Mouse (Mus musculus) CD4-positive helper T cell, adult 2 months (primary cell): ENCODE results near the gene Enox1.

Experiments used
- DNase-seq: peaks from one replicate; pipeline ENCODE4 v3.0.0-alpha.2; 2012; ENCODE audit warnings: low read depth, missing footprints, low spot score

Gene Enox1

DNA sequence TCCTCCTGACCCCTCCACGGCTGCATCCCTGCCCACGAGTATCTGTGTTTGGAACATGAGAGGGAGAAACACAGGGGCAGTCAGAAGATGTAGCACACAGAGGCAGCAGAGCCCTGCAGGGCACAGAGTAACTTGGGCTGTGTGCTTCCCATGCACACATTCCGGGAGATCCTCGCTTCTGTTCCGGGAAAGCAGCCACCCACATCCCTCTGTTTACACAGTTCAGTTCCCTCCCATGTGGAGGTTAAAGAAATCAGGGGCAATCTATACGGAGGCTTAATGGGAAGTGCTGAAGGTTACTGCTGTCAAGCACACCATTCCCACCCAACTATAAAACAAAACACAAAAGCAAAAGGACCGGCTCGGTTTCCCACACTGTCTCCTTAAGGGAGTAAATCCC, 516.6 kb downstream of the Enox1 start:
- no peak for DNase-seq

DNA sequence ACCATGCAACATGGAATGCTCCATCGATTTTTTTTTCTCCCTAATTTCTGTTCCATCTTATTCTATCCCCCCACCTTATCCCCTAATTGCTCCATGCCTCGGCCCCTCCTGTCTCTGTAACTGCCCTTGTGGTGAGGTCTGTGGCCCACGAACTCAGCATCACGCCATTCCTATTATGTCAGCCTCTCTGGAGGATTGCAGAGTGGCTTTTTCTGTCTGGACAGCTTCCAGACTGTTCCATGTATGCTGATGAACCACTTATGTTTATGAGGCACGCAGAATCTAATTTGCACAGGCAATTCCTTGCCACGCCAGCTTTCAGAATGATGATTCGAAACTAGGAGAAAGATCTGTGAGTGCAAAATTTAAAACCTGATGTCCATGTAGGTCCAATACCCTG, 521.4 kb downstream of the Enox1 start:
- DNase-seq, result no peak

DNA sequence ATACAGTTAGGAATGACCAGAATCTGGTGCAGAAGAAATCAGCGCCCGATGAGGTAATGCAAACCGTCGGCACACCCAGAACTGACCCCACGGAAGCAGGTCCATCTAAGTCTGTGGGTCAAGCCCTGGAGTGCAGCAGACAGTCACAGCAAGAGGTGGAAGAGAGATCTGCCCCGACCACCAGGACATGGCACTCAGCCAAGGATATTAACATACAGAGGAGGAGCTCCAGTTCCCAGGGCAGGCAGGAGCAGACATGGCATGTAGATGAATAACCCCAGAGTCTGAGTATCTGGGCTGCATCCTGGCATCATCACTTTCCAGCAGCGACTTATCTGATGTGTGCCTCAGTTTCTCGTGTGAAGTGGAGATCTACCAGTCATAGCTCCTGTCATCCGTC, 523.3 kb downstream of the Enox1 start:
- DNase-seq, result no peak

DNA sequence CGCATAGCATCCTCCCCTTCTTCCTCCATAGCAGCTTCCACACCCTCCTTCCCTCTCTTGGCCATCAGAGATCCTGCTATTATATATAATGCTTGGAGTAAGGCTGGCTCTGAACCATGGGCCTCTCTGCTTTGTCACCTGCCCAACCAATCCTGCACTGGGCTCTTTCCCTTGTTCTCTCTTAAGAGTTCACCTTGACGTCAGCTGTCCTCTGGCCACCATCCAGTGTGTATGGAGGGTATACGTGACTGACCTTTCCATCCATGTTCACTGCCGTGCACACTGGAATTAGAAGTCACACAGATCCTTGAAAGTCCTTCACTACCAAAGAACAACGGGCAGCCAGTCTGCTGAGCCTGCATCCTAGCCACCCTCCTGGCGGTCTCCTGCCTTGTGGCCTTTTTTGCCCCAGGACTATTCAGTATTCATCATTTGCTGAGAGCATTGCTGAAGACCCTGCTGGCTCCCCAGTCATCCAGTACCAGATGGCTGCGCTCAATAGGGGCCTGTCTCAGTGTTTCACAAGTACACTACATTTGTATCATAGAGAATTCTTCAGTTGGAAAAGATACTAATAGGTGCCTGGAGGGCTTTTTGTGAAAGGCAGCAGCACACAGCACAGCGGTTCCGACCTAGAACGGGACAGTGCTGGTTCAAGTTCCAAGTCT, 526.5 kb downstream of the Enox1 start:
- no peak for DNase-seq

DNA sequence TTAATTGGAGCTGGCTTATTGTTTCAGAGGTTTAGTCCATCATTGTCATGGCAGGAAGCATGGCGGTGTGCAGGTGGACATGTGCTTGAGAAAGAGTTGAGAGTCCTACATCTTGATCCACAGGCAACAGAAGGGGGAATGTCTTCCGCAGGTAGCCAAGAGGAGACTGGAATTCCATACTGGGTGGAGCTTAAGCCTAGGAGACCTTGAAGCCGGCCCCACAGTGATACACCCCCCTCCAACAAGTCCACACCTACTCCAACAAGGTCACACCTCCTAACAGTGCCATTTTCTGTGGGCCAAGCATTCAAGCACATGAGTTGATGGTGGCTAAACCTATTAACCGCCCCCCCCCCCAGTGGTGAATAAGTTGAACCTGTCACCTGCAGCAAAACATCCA, 533.3 kb downstream of the Enox1 start:
- DNase-seq, result no peak

DNA sequence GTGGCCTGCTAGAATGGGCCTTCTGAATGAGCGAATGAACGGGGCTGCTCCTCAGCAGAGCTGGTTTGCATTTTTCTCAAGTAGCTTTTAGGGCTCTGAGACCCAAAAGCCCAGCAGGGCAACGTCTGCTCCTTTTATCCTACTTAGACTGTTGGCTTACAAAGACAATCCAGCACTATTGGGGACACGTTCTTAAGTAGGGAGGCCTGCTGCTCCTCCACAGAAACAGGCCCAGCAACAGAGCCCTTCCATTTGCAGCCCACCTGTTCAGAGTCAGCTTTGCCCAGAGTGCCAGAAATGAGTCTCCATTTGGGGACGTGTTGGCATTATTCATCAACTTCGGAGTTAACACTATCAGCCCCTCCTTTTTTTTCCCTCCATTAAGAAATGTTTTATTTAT, 548.4 kb downstream of the Enox1 start:
- no peak for DNase-seq

DNA sequence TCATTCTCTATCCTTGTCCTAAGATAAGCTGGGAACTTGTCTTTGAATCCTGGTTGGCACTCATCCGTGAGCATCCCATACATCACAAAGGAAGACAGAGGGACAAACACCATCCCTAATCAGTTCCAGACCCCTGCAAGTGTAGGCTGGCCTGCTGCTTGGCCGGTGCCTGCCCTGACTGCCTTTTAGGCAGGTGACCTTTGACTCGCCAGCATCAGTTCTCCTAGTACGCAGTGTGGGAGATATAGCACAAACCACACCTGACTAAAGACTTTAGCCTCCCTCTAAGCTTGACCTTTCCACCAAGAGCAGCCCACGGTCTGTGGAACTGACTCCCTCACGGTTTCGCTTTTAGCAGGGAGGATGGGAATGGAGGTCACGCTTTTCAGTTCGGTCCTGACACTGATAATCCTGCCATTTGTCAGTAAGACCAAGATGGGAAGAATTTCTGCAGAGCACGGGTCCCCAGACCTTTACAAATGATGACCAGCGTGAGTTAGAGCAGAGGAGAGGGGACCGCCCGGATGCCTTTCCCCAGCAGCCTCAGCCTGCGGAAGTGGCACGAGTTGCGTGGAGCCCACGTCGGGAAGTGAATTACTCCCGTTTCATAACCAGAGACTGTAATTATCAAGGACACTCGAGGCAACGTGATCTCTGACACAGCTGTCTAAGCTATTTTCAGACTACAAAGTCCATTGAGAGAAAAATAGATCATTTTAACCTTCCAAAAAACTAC, 550.1 kb downstream of the Enox1 start:
- no peak for DNase-seq

DNA sequence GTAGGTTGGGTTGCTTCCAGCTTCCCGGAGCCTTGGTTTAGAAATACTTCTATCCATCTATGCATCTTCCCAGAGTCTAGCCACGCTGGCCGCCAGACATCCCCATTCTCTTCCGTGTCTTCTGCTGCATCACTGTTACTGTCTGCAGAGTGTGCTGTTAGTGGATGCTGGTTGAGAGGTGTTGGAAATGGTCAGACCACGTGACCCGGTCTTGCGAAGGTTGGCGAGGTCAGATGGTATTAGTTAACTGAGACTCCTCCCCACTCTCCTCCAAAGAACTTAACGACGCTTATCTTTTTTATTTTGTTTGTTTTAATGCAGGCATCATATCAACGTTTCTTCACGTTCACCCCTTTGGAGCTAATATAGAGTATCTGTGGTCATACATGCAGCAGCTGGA, 550.7 kb downstream of the Enox1 start:
- DNase-seq, result no peak

DNA sequence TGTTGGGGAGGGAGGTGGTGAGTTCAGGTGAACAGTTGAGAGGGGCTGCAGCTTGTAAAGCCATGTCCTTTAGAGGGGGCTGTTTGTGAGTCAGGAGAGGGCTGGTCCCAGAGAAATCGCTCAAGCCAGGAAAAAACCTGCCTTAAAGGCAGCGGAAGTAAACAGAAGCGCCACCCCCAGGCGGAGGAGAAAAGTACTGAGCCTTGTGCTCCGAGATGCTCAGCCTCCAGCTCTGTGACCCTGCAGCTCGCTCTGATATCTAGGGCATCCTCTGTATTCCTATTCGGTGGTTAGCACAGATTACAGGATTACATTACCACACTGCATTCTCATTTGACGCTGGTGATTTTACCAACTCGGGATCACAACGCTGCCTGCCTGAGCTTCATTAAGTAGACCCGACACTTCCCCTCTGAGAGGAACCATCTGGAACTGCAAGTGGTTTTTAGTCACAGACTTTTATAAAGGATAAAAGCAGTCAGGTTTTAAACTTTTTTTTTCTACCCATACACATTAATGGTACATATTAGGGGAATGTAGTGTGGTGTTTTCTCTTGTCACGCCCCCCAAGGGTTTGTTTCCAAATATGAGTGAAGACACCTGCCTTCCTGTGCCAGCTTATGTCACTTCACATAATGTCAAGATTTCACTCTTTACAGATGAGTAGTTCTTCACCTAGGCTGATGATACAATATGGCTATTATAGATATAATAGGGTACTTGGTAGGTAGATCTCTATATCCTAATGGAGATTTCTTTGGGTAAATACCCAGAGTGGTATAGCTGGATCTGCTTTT, 552.0 kb downstream of the Enox1 start:
- DNase-seq, result no peak

DNA sequence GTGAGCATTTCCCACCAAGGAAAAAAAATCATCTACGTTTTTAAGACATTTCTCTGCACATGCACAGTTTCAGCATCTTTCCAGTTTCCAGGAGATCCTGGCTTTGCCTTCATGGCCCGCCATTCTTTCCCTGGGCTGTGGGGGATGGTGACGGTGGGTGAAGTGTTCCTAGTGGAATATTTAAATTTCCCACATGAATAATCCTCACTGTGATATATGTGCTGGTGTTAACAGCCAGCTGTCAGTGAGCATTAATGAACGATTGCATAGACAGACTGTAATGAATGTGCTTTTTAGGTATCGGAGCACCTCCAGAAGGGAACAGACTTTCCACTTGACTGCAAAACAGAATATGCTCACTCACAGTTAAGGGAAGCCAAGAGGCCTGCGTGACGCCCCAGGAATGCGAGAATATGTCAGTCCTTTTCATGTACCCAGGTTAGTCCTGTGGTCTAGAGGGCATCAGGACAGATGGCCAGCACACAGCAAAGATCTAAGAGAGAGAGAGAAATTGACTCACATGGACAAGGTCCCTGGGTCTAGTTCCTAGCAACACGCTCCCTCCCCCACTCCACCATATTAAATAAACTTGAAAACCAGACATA, 558.5 kb downstream of the Enox1 start:
- DNase-seq, result no peak

DNA sequence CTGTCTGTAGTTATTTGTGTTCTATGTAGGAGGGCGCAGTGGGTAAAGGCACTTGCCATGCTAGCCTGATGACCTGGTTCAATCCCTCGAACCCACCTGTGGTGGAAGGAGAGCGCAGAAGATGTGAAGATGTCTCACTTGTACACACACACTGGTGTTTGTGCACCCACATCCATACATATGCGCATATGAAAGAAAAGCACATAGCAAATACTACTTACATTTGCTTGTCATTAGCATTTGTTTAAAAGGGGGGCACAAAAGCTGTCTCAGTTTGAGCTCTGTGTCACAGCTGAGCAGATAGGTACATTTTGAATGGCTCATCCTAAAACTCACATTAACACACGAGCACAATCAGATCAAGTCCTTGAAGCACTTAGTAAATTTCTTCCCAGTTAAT, 560.4 kb downstream of the Enox1 start:
- DNase-seq, result no peak

DNA sequence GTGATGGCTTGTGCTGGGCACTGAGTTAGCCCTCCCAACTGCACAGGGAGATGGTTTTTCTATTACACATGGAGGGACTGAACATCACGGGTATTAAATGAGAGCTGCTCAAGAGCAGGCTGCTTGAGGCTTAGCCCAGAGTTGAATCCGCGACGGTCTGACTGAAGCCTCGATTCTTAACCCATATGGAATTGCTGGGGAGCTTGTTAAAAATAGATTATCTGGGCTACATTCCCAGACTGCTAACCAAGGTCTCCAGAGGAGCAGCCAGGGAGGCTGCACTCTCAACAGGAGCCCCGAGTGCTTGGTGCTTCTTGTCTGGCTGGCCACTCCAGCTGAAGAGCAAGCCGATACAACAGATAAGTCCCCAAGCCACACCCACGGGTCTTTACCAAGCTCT, 562.3 kb downstream of the Enox1 start:
- DNase-seq, result no peak

DNA sequence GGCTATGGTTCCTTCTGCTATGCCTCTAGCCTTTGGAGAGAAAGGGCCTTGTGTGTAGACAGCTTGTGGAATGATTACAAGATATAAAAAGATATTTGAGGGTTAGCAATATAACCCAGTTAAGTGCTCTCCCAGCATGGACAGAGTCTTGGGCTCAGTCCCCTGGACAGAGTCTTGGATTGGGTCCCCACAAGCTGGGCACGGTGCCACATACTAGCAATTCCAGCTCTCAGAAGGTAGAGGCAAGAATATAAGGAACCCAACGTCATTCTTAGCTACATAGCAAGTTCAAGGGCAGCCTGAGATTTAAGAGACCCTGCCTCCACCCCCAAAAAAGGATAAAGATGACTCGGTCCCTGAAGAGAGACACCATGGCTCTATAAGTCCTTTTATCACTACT, 581.5 kb downstream of the Enox1 start:
- no peak for DNase-seq

DNA sequence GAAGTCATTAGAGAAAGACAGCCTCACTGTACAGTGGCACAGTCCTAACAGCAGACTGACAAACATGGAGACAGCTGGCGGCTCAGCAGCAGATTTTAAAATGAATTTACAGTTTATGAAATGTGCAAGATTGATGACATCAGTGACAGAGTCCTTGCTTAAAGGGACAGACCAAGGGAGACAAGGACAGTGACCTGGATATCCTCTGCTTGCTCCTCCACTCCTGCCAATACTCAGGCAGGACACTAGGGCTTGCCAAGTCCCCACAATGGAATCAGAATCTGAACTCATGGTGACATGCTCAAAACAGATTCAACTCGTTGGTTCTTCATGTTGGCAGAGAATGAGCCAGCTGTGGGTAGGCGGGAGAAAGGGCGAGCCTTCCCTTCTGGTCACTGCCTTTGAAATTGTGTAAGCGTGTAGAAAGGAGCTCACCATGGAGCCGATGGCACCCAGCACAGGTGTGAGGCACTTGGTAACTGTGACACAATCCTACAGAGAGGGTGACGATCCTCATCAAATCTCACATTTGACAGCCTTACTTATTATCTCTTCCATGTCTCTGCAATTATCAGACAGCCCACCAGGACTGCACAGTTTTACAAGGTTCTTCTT, 582.3 kb downstream of the Enox1 start:
- no peak for DNase-seq

DNA sequence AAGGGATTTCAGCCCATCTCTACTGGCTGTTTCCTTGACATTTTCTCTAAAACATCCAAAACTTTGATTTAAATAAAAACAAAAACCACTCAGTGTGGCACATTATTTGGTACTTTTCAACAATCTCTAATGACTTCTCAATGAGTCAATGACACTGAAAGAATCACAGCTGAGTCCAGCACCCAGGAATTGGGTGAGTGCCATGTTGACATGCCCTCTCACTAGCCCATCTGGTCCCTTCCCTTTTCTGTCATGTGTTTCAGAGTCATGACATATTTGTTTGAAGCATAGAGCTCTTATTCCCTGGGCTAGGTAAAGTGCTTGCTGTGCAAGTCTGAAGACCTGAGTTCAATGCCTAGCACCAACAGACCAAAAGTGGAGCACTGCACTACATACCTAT, 582.8 kb downstream of the Enox1 start:
- DNase-seq, result no peak

DNA sequence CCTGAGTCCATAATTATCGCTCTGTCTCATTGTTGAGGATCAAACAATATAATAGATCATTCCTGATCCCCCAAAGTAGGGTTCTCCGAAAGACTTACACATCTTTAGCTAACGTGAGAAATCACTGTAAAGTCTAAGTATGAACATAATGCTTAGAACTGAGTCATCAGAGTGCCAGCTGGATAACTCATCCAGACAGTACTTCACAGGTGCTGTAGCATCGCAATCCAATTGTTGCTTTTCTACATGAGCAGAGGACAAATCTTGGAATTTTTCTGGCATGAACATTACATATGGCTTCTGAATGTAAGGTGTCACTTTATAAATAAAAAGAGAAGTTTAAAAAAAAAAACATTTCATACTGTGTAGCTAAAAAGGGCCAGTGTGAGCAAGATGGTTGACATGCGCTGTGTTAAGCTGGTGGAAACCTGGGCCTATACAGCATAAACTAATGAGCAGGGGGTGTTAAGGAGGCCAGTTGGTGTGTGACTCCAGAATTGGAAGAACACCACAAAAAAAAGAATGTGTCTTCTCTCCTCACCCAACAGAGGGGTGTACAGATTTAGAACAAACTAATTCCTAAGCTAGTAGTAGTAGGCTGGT, 588.2 kb downstream of the Enox1 start:
- no peak for DNase-seq

DNA sequence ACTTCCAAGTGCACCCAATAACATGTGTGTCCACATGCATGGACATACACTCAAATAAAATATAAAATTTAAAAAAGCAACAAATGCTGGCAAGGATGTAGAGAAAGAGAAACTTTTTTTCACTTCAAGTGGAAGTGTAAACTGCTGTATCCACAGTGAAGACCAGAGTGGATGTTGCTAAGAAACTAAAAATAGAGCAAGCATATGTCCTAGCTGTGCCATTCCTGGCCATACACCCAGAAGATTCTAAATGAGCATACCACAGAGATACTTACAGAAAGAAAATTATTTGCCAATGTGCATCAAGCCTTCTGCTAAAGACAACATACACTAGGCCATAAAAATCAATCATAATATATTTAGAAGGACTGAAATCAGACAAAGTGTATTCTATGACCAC, 592.4 kb downstream of the Enox1 start:
- no peak for DNase-seq
